Mouse (Mus musculus): ENCODE results near the gene M1ap.

The M1ap gene

GRCm38 (mm10) chr6:82946651-82947050 lies at the start of gene M1ap:
M1ap (plus strand) TSS chr6:82946902.
- no peak for DNase-seq

DNA sequence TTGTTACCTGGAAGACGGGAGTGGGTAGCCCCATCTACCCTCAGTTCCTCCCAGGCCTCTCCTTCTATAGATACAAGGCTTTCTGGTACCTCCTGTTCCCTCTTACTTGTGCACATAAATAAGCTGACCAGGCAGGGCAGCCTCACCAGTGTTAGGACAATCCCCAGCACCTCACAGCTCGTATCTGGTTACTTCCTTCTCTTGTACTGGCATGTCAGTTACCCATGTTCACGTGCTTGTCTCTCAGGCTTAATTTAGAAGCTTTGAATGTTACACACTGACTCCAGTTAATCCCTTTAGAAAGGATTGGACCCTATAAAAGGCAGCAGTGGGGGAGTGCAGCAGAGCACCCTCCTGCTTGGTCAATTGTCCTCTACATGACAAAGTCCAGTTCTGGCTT lies 49.4 kb upstream of the M1ap start:
- DNase-seq: no peak

DNA sequence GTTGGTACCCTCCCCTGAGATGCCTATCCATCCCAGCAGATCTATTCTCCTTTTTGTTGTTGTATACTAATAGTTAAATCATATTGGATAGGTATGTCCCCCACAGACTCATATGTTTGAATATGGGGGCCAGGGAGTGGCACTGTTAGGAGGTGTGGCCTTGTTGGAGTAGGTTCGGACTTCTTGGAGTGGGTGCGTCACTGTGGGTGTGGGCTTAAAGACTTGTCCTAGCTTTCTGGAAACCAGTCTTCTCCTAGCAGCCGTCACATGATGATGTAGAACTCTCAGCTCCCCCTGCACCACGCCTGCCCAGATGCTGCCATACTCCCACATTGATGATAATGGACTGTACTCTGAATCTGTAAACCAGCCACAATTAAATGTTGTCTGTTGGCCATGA lies 48.5 kb upstream of the M1ap start:
- no peak for DNase-seq

GRCm38 (mm10) chr6:82898745-82899144 lies 48.0 kb upstream of the M1ap start:
- DNase-seq: no peak

- no peak for DNase-seq
Measured at GRCm38 (mm10) chr6:82902559-82902958, 44.1 kb upstream of the M1ap start.

GRCm38 (mm10) chr6:82906985-82907384 lies 39.7 kb upstream of the M1ap start:
- no peak for DNase-seq

DNA sequence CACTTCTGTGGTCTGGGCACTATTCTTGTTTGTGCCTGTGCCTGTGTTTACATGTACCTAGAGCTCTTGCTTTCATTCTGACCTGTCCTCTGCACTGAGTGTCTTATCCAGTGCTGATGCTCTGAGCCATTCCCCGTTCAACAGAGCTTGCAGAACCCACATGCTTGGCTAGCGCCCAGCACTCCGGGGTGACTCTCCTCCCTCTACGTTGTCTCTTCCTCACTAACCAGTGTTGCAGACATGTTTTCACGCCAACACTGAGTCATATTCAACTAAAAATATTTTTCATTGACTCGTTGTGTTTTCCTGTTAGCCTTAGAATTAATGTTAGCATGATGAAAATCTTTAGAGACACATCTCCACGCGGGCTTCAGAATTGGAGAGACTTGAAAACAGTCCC lies 38.7 kb upstream of the M1ap start:
- no peak for DNase-seq

DNA sequence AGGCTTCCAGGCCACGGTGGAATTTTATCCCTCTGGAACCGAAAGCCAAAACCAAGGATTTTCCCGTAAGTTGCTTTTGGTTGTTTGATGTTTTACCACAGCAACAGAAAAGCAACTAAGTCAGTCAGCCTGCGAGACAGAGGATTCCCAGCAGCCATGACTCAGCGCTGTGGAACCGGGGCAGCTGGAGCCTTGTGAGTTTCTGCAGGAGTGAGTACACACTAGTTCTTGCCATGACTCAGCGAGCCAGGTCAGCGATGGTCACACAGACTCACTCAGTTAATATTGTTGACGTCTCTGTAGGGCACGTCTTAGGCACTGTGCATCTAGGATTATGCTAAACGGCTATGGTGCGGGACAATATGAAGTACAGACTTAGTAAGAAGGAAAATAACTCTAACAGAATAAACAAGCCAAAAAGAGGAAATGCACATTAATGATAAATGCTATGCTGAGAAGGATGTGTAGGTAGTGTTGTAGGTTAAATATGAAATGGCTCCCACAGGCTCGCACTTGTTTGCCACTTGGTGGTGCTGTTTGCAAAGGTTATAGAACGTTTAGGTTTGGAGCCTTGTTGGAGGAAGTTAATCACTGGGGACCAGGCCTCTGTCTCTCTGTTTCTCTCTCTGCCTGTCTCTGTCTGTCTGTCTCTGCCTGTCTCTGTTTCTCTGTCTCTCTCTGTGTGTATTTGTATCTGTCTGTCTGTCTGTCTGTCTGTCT lies 37.4 kb upstream of the M1ap start:
- peak; percentile 17 for DNase-seq

DNA sequence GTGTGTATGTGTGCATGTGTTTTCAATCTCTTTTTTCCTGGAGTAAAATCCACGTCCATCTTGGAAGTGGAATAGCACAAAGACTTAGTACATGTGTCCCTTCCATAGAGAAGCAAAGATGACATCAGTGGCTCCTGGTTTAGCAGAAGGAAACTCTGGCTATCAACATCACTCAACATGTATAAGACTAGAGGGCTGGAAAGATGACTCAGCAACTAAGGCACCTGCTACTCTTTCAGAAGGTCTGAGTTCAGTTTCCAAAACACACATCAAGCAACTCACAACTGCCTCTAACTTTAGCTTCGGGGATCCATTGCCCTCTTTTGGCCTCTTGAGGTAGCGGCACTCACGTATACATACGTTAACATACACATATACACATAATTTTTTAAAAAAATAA lies 35.4 kb upstream of the M1ap start:
- no peak for DNase-seq

GRCm38 (mm10) chr6:82913336-82914247 lies 33.1 kb upstream of the M1ap start:
- no peak for DNase-seq

- peak; percentile 50 for DNase-seq
Measured at GRCm38 (mm10) chr6:82915889-82916288, 30.8 kb upstream of the M1ap start.

GRCm38 (mm10) chr6:82916459-82916858 lies 30.2 kb upstream of the M1ap start:
- DNase-seq: no peak

GRCm38 (mm10) chr6:82917076-82917777 lies 29.5 kb upstream of the M1ap start:
- DNase-seq: no peak

GRCm38 (mm10) chr6:82917778-82918129 lies 28.9 kb upstream of the M1ap start:
- DNase-seq: peak; percentile 45

- no peak for DNase-seq
Measured at GRCm38 (mm10) chr6:82918371-82918770, 28.3 kb upstream of the M1ap start.

GRCm38 (mm10) chr6:82919520-82919919 lies 27.2 kb upstream of the M1ap start:
- DNase-seq: no peak

GRCm38 (mm10) chr6:82921426-82922224 lies 25.1 kb upstream of the M1ap start:
- DNase-seq: no peak

DNA sequence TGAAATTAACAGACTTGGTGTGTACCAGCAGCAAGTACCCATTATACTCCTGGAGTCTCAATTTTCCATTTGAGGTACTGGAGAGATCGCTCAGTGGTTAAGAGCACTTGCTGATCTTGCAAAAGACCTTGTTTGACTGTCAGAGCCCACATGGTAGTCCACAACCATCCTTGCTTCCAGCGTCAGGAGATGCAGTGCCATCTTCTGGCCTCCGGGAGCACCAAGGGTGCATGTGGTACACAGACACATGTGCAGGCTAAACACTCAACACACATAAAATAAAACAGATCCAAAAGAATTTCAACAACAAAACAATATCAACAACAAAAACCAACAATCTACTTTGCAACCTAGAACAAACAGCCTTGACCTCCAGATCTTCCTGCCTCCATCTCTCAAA lies 21.7 kb upstream of the M1ap start:
- no peak for DNase-seq

DNA sequence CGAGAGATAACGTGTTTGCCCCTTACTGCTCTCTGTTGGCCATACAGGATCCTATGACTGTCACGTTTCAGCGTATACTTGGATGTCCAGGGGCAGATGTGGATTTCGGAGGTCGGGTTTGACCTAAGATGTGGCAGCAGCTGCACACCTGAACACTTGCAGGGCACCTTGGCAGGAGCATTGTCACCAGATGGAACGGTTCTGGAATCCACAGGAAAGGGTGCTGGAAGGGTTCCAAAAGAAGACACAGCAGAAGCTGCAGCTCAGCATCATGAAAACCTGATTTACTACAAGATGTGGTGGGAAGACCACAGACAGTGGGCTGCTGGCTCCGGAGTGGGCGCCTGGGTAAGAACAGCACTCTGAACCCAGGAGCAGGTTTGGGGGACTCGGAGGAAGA lies 20.6 kb upstream of the M1ap start:
- no peak for DNase-seq

GRCm38 (mm10) chr6:82926528-82926927 lies 20.2 kb upstream of the M1ap start:
- no peak for DNase-seq

- no peak for DNase-seq
Measured at GRCm38 (mm10) chr6:82927617-82928016, 19.1 kb upstream of the M1ap start.

GRCm38 (mm10) chr6:82934616-82935230 lies 12.0 kb upstream of the M1ap start:
- DNase-seq: no peak

All from kidney, postnatal 14 days (tissue).